Mouse (Mus musculus) hindbrain, embryonic 11.5 days (tissue): ENCODE results near the gene Lrrc7. TPM values are rescaled to one million over a fixed set of nuclear protein-coding genes. Genes with fewer than 3 reads are reported as not detected.

Experiments used
- ATAC-seq: fragments of 200-750 bp; cut with Nextera tagmentation; 2 replicates; pipeline ENCODE4 v1.8.0; 2017; ENCODE audit warnings: mild to moderate bottlenecking, moderate TSS enrichment, moderate library complexity; ENCODE audit not compliant: low FRiP score
- DNase-seq: peaks from one replicate; pipeline ENCODE4 v3.0.0-alpha.2; 2015; ENCODE audit warnings: low spot score
- H3K27ac ChIP-seq: fragments of 300-500 bp; sonication (generic); 2 replicates; pipeline ENCODE4 v1.5.1; 2014; ENCODE audit warnings: mild to moderate bottlenecking, low read depth, low read length
- H3K27me3 ChIP-seq: fragments of 300-500 bp; sonication (generic); 2 replicates; pipeline ENCODE4 v1.6.1; 2014; ENCODE audit warnings: mild to moderate bottlenecking, low read length, moderate library complexity, mixed read lengths; ENCODE audit not compliant: control insufficient read depth, insufficient read depth
- H3K36me3 ChIP-seq: fragments of 300-500 bp; sonication (generic); 2 replicates; pipeline ENCODE4 v1.6.1; 2014; ENCODE audit warnings: mild to moderate bottlenecking, low read length, moderate library complexity, mixed read lengths; ENCODE audit not compliant: control insufficient read depth, insufficient read depth
- H3K4me1 ChIP-seq: fragments of 300-500 bp; sonication (generic); replicated peaks from 2 replicates; pipeline ENCODE4 v1.6.1; 2014; ENCODE audit warnings: low read length, mixed read lengths; ENCODE audit not compliant: control insufficient read depth, insufficient read depth
- H3K4me2 ChIP-seq: fragments of 300-500 bp; sonication (generic); replicated peaks from 2 replicates; pipeline ENCODE4 v1.6.1; 2014; ENCODE audit warnings: mild to moderate bottlenecking, low read depth, low read length
- H3K4me3 ChIP-seq: fragments of 300-500 bp; sonication (generic); 2 replicates; pipeline ENCODE4 v1.5.1; 2014; ENCODE audit warnings: low read depth, low read length
- H3K9ac ChIP-seq: fragments of 300-500 bp; sonication (generic); 2 replicates; pipeline ENCODE4 v1.6.1; 2014; ENCODE audit warnings: low read depth, low read length
- H3K9me3 ChIP-seq: fragments of 300-500 bp; sonication (generic); 2 replicates; pipeline ENCODE4 v1.6.1; 2016; ENCODE audit warnings: low read length; ENCODE audit not compliant: control insufficient read depth
- WGBS: fragments of 180-500 bp; shearing (Covaris S2); extraction: QIAGEN DNeasy Blood & Tissue Kit; methylation state at CpG from one replicate; pipeline ENCODE4 v1.1.7; 2014; 5-methylcytosine and 5-hydroxymethylcytosine counted together
- polyA plus RNA-seq: library from polyadenylated mRNA; unstranded; fragments of >200 nt; fragmentation: Nextera tagmentation; extraction: Ambion mirVana; gene quantifications from 2 replicates; pipeline ENCODE4 v1.2.1, GENCODE M21; 2014

Gene Lrrc7
- polyA plus RNA-seq, 1 experiment from 2014 or later: 1.5 TPM

DNA sequence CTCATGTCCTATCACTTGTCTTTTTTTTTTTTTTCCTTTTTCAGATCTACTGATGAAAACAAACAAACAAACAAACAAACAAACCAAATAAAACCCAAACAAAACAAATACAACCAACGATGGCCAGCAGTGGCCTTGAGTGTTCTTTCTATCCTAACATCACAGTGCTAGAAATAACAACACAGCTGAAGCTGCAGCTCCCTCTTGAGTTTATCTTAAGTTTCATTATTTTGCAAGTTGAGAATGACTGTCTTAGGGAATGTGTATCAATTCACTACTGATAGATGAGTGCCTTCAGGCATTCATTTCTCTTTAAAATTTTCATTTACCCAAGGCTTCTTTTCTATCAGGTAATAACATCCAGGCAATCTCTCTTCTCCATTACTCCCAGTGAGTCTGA is 291.1 kb downstream of the Lrrc7 start:
- Histone ChIP-seq H3K4me3 (no peak overlapping the region), H3K9me3 (no peaks in the 10 kb centered on the region), H3K4me1 (no peaks in the 10 kb centered on the region), H3K9ac (no peak overlapping the region), H3K4me2 (no peak overlapping the region), H3K27me3 (no peaks in the 10 kb centered on the region), H3K36me3 (no peaks in the 10 kb centered on the region), H3K27ac (no peak overlapping the region)
- 80% methylated on average over 1 of the region's 1 CpGs for WGBS
- no peak for ATAC-seq
- no peak for DNase-seq

DNA sequence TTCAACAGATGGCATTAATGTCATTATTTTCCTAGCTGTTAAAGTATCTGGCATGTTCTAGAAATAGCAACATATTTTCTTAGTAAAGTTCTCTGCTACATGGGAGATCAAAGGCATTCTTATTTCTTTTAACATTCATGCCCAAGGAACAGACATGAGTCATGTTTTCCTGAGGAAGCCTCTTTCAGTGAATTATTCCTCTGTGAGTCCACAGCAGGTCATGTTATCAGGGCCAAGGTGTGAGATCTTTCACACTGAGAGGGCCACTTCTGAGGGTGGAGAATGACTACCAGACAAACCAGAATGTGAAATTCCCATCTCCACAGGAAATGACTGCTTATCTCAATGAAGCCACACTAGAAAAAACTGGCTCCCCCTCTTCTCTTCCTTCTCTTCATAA is 309.4 kb downstream of the Lrrc7 start:
- Histone ChIP-seq H3K9me3 (no peaks in the 10 kb centered on the region), H3K4me1 (no peaks in the 10 kb centered on the region), H3K9ac (no peak overlapping the region), H3K27ac (no peak overlapping the region), H3K36me3 (no peaks in the 10 kb centered on the region), H3K4me3 (no peak overlapping the region), H3K4me2 (no peak overlapping the region), H3K27me3 (no peaks in the 10 kb centered on the region)
- no peak for DNase-seq
- ATAC-seq: no peak

DNA sequence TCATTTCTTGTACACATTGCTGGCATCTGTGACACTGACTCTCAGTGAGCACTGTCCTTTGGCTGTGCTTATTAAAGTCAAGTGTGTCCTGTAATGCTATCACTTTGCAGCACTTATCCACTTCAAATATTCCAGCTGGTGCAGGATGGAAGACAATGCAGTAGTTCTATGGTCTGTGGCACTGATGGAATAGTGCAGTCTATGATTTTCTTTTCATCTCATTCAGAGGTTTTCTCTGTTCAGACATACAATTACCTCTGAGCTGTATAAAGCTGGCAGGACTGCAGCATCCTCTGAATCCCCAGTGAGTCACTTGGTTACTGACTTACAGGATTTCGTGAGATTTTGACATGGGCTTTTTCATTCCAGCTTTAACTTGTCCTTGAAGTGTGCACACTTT is 314.3 kb downstream of the Lrrc7 start:
- WGBS: 85% methylated on average over 1 of the region's 1 CpGs
- no peaks in the 10 kb centered on the region for H3K27me3 ChIP-seq
- no peak for ATAC-seq

DNA sequence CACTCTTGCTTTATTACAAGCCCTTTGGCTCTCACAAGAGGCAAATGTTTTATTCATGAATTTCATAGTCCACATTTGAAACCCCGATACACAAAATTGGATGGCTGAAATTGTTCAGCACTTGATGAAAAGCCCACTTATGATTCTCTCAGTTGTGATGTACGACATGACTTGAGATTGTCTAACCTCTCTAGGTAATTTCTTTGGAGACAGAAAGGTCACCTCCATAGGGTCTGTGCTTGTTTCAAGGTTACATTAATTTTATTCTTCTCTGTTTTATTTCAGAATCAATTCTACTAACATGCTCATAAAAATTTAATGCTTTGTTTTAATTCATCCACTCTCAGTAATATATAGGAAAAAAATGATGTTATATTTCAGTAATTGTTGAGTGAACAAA is 351.4 kb downstream of the Lrrc7 start:
- H3K27me3 ChIP-seq: no peaks in the 10 kb centered on the region
- no peak overlapping the region for H3K4me2 ChIP-seq
- H3K4me1 ChIP-seq: no peaks in the 10 kb centered on the region
- no peak overlapping the region for H3K27ac ChIP-seq
- H3K4me3 ChIP-seq: no peak overlapping the region
- WGBS: 76% methylated on average over 2 of the region's 2 CpGs
- no peak overlapping the region for H3K9ac ChIP-seq
- peak; percentile 37; the same call in 1 of the 2 replicates for ATAC-seq
- DNase-seq: no peak
- H3K9me3 ChIP-seq: no peaks in the 10 kb centered on the region
- no peaks in the 10 kb centered on the region for H3K36me3 ChIP-seq

More for the DNA sequence above, 314.3 kb downstream of the Lrrc7 start:
- Histone ChIP-seq H3K9me3 (no peaks in the 10 kb centered on the region), H3K36me3 (no peaks in the 10 kb centered on the region), H3K4me2 (no peak overlapping the region), H3K4me1 (no peaks in the 10 kb centered on the region), H3K9ac (no peak overlapping the region), H3K27ac (no peak overlapping the region), H3K4me3 (no peak overlapping the region)
- DNase-seq: no peak

DNA sequence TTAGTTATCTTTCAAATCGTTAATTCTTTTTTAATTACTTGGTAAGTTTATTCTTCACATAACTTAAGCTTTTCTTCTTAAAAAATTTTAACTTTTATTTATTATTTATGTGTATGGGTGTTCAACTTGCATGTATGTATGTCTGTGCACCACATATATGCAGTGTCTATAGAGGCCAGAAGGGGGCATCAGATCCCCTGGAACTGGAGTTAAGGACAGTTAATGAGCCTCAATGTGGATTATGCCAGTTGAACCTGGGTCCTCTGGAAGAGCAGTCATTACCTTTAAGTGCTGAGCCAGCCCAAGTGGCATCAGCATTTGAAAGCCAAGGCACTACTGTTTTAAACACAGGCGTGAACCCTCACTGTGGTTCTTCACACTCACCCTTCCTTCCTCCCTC is 352.0 kb downstream of the Lrrc7 start:
- no peak overlapping the region for H3K4me3 ChIP-seq
- H3K9ac ChIP-seq: no peak overlapping the region
- ATAC-seq (peak; percentile 84), DNase-seq (peak; percentile 67)
- H3K4me1 ChIP-seq: no peaks in the 10 kb centered on the region
- H3K27ac ChIP-seq: no peak overlapping the region
- no peaks in the 10 kb centered on the region for H3K27me3 ChIP-seq
- H3K36me3 ChIP-seq: no peaks in the 10 kb centered on the region
- H3K9me3 ChIP-seq: no peaks in the 10 kb centered on the region
- H3K4me2 ChIP-seq: no peak overlapping the region
- WGBS: 9% methylated on average over 2 of the region's 2 CpGs

DNA sequence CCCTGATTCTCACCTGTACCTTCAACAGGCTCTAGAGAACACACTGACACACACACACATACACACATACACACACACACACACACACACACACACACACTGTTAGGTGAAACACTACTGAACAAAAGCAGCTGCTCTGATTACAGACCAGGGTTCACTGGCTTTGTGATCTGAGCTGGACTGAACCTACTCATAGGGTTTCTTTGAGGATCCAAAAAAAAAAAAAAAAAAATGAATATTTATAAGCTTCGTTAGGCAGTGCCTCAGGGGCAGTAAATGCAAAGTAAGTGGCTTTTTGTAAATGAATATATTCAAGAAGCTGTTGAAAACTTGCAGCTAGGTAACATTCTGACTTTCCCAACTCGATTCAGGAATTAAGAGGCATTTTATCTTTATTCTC is 354.2 kb downstream of the Lrrc7 start:
- Histone ChIP-seq H3K4me2 (no peak overlapping the region), H3K4me1 (no peaks in the 10 kb centered on the region), H3K27me3 (no peaks in the 10 kb centered on the region), H3K4me3 (no peak overlapping the region), H3K9me3 (no peaks in the 10 kb centered on the region), H3K9ac (no peak overlapping the region), H3K27ac (no peak overlapping the region), H3K36me3 (no peaks in the 10 kb centered on the region)
- 63% methylated on average over 2 of the region's 2 CpGs for WGBS
- ATAC-seq (no peak), DNase-seq (no peak)

DNA sequence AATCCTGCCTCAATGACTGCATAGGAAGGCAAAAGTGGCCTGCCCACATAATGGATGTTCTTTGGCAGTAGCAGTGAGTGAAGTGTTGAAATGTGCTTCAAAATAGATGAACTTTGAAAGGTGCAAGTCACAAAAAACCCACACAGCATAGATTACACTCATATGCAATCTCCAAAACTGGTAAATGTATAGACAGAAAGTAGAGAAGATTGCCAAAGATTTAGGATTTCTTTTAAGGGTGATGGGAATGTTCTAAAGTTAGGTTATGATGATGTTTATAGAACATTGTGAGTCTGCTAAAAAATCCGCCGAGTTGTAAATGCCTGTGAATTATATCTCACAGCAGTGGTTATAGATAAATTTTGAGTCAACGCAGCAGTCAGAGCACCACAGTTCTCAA is 359.2 kb downstream of the Lrrc7 start:
- H3K9ac ChIP-seq: no peak overlapping the region
- WGBS: 94% methylated on average over 3 of the region's 3 CpGs
- DNase-seq: no peak
- H3K4me2 ChIP-seq: no peak overlapping the region
- no peak for ATAC-seq
- no peaks in the 10 kb centered on the region for H3K27me3 ChIP-seq
- H3K4me1 ChIP-seq: no peaks in the 10 kb centered on the region
- H3K36me3 ChIP-seq: no peaks in the 10 kb centered on the region
- no peak overlapping the region for H3K4me3 ChIP-seq
- no peak overlapping the region for H3K27ac ChIP-seq
- H3K9me3 ChIP-seq: no peaks in the 10 kb centered on the region

DNA sequence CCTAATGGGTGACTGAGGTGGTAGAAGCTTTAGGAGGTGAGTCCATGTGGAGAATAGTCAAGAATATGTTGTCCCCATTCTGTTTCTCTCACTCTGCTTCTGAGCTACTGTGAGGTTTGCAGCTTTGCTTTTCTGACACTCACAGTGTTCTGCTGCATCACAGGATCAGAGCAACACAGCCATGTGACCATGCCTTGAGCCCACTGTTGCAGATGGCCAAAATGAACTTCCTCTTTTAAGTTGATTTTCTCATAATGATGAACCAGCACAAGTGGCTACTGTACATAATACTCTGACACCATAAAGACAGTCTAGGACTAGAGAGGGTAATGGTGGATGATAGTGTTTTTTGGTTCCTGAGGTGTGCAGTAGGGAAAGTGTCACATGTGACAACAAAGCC is 366.6 kb downstream of the Lrrc7 start:
- Histone ChIP-seq H3K9ac (no peak overlapping the region), H3K27ac (no peak overlapping the region), H3K4me3 (no peak overlapping the region), H3K36me3 (no peaks in the 10 kb centered on the region), H3K4me2 (no peak overlapping the region), H3K27me3 (no peaks in the 10 kb centered on the region), H3K9me3 (no peaks in the 10 kb centered on the region), H3K4me1 (no peaks in the 10 kb centered on the region)
- DNase-seq (no peak), ATAC-seq (no peak)

DNA sequence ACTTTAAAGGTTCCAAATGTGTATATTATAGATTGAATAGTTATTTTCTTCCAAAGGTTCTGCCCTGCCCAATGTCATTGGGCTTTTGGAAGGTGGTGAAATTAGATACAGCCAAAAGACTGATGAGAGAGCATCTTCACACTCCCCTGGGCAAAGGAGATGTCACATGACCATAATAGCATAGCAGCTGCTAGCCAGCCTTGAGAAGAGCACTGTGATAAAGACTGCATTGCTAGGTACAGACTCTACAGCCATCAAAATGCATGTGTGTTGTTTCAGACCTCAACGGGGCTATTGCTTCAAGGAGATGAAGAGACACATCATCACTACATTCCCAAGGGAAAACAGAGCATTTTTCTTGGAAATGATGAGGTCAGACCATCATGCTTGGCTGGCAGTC is 368.8 kb downstream of the Lrrc7 start:
- ATAC-seq: peak; percentile 61; the same call in 1 of the 2 replicates
- no peak for DNase-seq
- H3K36me3 ChIP-seq: no peaks in the 10 kb centered on the region
- H3K9me3 ChIP-seq: no peaks in the 10 kb centered on the region
- no peaks in the 10 kb centered on the region for H3K4me1 ChIP-seq
- H3K27ac ChIP-seq: no peak overlapping the region
- no peak overlapping the region for H3K9ac ChIP-seq
- 59% methylated on average over 1 of the region's 1 CpGs for WGBS
- no peaks in the 10 kb centered on the region for H3K27me3 ChIP-seq
- H3K4me2 ChIP-seq: no peak overlapping the region
- H3K4me3 ChIP-seq: no peak overlapping the region
